Mouse (Mus musculus) bone marrow macrophage, adult 2 months (primary cell): Measurements from ENCODE around the gene Myo15b.

Experiments
- CTCF ChIP-seq: IDR thresholded peaks from 2 replicates; pipeline ENCODE4 v1.5.1; 2012; ENCODE audit warnings: low read depth, mild to moderate bottlenecking, low read length, moderate library complexity
- POLR2A ChIP-seq: IDR thresholded peaks from 2 replicates; pipeline ENCODE4 v1.6.1; 2012; ENCODE audit warnings: mild to moderate bottlenecking, low read depth, low read length, borderline replicate concordance

DNA sequence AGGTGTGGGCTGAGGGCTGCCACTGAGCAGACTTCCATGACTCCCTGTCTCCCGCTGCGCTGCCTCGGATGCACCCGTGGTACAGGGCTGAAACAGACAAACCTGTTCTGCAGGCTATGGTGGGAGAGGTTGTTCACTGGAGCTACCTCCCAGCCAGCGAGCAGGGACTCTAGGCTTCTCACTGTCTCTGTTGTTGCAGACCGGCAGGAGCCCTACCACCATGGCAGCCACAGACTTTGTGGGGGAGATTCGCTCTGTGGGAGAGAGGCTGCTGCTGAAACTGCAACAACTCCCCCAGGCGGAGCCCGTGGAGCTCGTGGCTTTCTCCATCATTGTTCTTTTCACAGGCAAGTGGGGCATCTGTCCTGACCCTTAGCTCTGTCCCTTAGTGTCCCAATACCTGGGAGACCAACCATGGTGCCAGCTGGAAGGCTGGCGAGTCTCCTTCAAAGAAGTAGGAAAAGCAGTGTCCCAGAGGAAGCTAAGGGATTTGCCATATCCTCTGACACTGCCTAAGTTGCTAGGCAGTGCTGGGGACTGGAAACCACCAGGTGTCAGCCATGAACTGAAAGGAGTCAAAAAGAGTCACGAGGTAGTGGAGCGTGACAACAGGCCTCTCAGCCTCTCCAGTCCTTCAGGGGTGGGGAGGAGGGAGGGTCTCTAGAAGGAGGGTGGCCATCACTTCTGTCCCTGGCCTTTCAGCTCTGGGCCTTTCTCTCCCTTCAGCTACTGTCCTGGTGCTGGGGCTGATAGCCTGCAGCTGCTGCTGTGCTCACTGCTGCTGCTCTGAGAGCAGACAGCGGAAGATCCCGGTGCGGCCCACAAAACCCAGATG is 47.0 kb downstream of the Myo15b start:
- TF ChIP-seq CTCF, result no peak
- TF ChIP-seq POLR2A, result no peak
